Mouse (Mus musculus): ENCODE measurements around the gene Zkscan5.
A peak's percentile ranks its signal among the peaks of the same experiment; 100 is the strongest.
"Not testable (repeated sequence)": the region's sequence is repeated elsewhere in the genome, so short reads cannot be mapped to it uniquely, and the experiment has no call there.

The Zkscan5 gene

GRCm38 (mm10) chr5:145214679-145215078 lies 10.3 kb downstream of the Zkscan5 start:
- DNase-seq = no peak

- DNase-seq = no peak
Measured at GRCm38 (mm10) chr5:145217746-145218145, 13.4 kb downstream of the Zkscan5 start.

GRCm38 (mm10) chr5:145218206-145218605 lies 13.8 kb downstream of the Zkscan5 start:
- no peak for DNase-seq

GRCm38 (mm10) chr5:145218671-145219070 lies 14.3 kb downstream of the Zkscan5 start:
- DNase-seq = no peak

GRCm38 (mm10) chr5:145219981-145220380 lies 15.6 kb downstream of the Zkscan5 start:
- peak; percentile 18 for DNase-seq

- DNase-seq = no peak
Measured at GRCm38 (mm10) chr5:145222840-145223239, 18.5 kb downstream of the Zkscan5 start.

- no peak for DNase-seq
Measured at GRCm38 (mm10) chr5:145223395-145223794, 19.0 kb downstream of the Zkscan5 start.

GRCm38 (mm10) chr5:145226453-145226852 lies 22.1 kb downstream of the Zkscan5 start:
- no peak for DNase-seq

GRCm38 (mm10) chr5:145229283-145229682 lies 24.9 kb downstream of the Zkscan5 start:
- not testable (repeated sequence) for DNase-seq

- peak; percentile 15 for DNase-seq
Measured at GRCm38 (mm10) chr5:145230641-145231040, 26.3 kb downstream of the Zkscan5 start.

GRCm38 (mm10) chr5:145231367-145231871 lies 27.1 kb downstream of the Zkscan5 start, which contains the start of gene Zfp655:
TSS of gene Zfp655 (plus strand) at chr5:145231715.
- DNase-seq = peak; percentile 98

GRCm38 (mm10) chr5:145231893-145232411 lies 27.6 kb downstream of the Zkscan5 start:
- no peak for DNase-seq

- DNase-seq = peak; percentile 27
Measured at GRCm38 (mm10) chr5:145234636-145235035, 30.3 kb downstream of the Zkscan5 start.

- no peak for DNase-seq
Measured at GRCm38 (mm10) chr5:145249520-145249919, 45.2 kb downstream of the Zkscan5 start.
